Mouse (Mus musculus): ENCODE measurements around the gene Aspscr1. TPM values are rescaled to one million over a fixed set of nuclear protein-coding genes. Genes with fewer than 3 reads are reported as not detected.

Aspscr1 gene
- total and polyA plus RNA-seq, 2 experiments from 2014 or later: 130 to 148 TPM

- Histone ChIP-seq H3K36me3 (ENCODE audit: insufficient read depth, low read length) (peaks cover 13% of the 10 kb centered on the region), H3K27ac (no peak overlapping the region), H3K4me2 (ENCODE audit: low read depth, low read length) (no peak overlapping the region), H3K27me3 (ENCODE audit: insufficient read depth, low read length) (no peaks in the 10 kb centered on the region), H3K9me3 (ENCODE audit: low read length) (no peaks in the 10 kb centered on the region), H3K4me3 (ENCODE audit: low read length) (no peak overlapping the region), H3K9ac (replicated peaks; ENCODE audit: low read length) (no peak overlapping the region), H3K4me1 (ENCODE audit: insufficient read depth, low read length) (0 out of 2 replicates have a peak, but pooled peaks cover 8% of the 10 kb centered on the region)
- WGBS: 17% methylated on average over 8 of the region's 8 CpGs
- TF ChIP-seq CTCF (IDR thresholded peaks at IDR 0.05; ENCODE audit: low read depth): no peak
- ATAC-seq (no peak), DNase-seq (ENCODE audit: low spot score) (no peak)
These were observed 31.9 kb downstream of the Aspscr1 start for GRCm38 (mm10) chr11:120704486-120705325.

- H3K9me3 ChIP-seq (ENCODE audit: low read length): no peaks in the 10 kb centered on the region
- no peak overlapping the region for H3K9ac ChIP-seq (replicated peaks; ENCODE audit: low read length)
- DNase-seq (ENCODE audit: low spot score) (no peak), ATAC-seq (no peak)
- H3K4me2 ChIP-seq (ENCODE audit: low read depth, low read length): no peak overlapping the region
- 68% methylated on average over 5 of the region's 5 CpGs for whole genome bisulfite sequencing
- H3K27me3 ChIP-seq (ENCODE audit: insufficient read depth, low read length): no peaks in the 10 kb centered on the region
- H3K4me3 ChIP-seq (ENCODE audit: low read length): no peak overlapping the region
- no peak for TF ChIP-seq CTCF (IDR thresholded peaks at IDR 0.05; ENCODE audit: low read depth)
- H3K36me3 ChIP-seq (ENCODE audit: insufficient read depth, low read length): peaks cover 16% of the 10 kb centered on the region
- H3K4me1 ChIP-seq (ENCODE audit: insufficient read depth, low read length): 0 out of 2 replicates have a peak, but pooled peaks cover 8% of the 10 kb centered on the region
- H3K27ac ChIP-seq: no peak overlapping the region
These were observed 33.3 kb downstream of the Aspscr1 start for GRCm38 (mm10) chr11:120706120-120706519.

- H3K4me2 ChIP-seq (ENCODE audit: low read depth, low read length): no peak overlapping the region
- ATAC-seq: no peak
- no peak for TF ChIP-seq CTCF (IDR thresholded peaks at IDR 0.05; ENCODE audit: low read depth)
- 0 out of 2 replicates have a peak, but pooled peaks cover 8% of the 10 kb centered on the region for H3K4me1 ChIP-seq (ENCODE audit: insufficient read depth, low read length)
- H3K36me3 ChIP-seq (ENCODE audit: insufficient read depth, low read length): peaks cover 8% of the 10 kb centered on the region; the same call in 1 of the 2 replicates
- no peaks in the 10 kb centered on the region for H3K9me3 ChIP-seq (ENCODE audit: low read length)
- no peak overlapping the region for H3K27ac ChIP-seq
- H3K4me3 ChIP-seq (ENCODE audit: low read length): no peak overlapping the region
- DNase-seq (ENCODE audit: low spot score): no peak
- no peaks in the 10 kb centered on the region for H3K27me3 ChIP-seq (ENCODE audit: insufficient read depth, low read length)
- 19% methylated on average over 12 of the region's 12 CpGs for WGBS
- no peak overlapping the region for H3K9ac ChIP-seq (replicated peaks; ENCODE audit: low read length)
These were observed 34.5 kb downstream of the Aspscr1 start for GRCm38 (mm10) chr11:120707225-120707624.

DNA sequence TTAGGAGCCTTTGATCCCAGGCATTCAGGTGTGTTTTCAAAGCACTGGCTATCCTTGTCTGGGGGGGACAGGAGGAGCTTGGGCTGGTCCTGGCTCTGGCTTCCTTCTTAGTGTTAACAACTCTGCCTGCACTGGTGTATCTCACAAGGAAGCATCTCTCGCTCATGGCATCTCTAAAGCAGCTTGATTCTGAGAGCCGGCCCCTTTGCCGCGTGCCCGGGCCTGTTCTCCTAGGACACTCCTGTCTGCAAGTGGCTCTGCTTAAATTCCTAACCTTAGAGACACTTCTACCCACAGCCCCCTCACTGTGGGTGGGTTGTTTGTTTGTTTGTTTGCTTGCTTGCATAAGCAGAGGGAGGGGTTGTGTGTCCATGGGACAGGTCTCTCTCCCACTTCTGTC is 35.2 kb downstream of the Aspscr1 start:
- Histone ChIP-seq H3K9me3 (ENCODE audit: low read length) (no peaks in the 10 kb centered on the region), H3K4me1 (ENCODE audit: insufficient read depth, low read length) (peaks cover 14% of the 10 kb centered on the region), H3K27me3 (ENCODE audit: insufficient read depth, low read length) (no peaks in the 10 kb centered on the region), H3K9ac (replicated peaks; ENCODE audit: low read length) (no peak overlapping the region), H3K27ac (no peak overlapping the region), H3K4me3 (ENCODE audit: low read length) (no peak overlapping the region), H3K36me3 (ENCODE audit: insufficient read depth, low read length) (peaks cover 8% of the 10 kb centered on the region; the same call in 1 of the 2 replicates), H3K4me2 (ENCODE audit: low read depth, low read length) (no peak overlapping the region)
- no peak for TF ChIP-seq CTCF (IDR thresholded peaks at IDR 0.05; ENCODE audit: low read depth)
- no peak for DNase-seq (ENCODE audit: low spot score)
- ATAC-seq: no peak
- 45% methylated on average over 5 of the region's 5 CpGs for WGBS

- no peak for TF ChIP-seq CTCF (IDR thresholded peaks at IDR 0.05; ENCODE audit: low read depth)
These were observed 36.8 kb downstream of the Aspscr1 start for GRCm38 (mm10) chr11:120709551-120709950.

GRCm38 (mm10) chr11:120710672-120711071 is 37.9 kb downstream of the Aspscr1 start:
- no peak for TF ChIP-seq CTCF (IDR thresholded peaks at IDR 0.05; ENCODE audit: low read depth)
- no peak overlapping the region for H3K4me3 ChIP-seq (ENCODE audit: low read length)
- WGBS: 70% methylated on average over 5 of the region's 5 CpGs
- peaks cover 16% of the 10 kb centered on the region for H3K4me1 ChIP-seq (ENCODE audit: insufficient read depth, low read length)
- no peaks in the 10 kb centered on the region for H3K9me3 ChIP-seq (ENCODE audit: low read length)
- peaks cover 8% of the 10 kb centered on the region; the same call in 1 of the 2 replicates for H3K36me3 ChIP-seq (ENCODE audit: insufficient read depth, low read length)
- no peaks in the 10 kb centered on the region for H3K27me3 ChIP-seq (ENCODE audit: insufficient read depth, low read length)
- ATAC-seq: no peak
- no peak overlapping the region for H3K4me2 ChIP-seq (ENCODE audit: low read depth, low read length)
- no peak overlapping the region for H3K27ac ChIP-seq
- no peak overlapping the region for H3K9ac ChIP-seq (replicated peaks; ENCODE audit: low read length)
- DNase-seq (ENCODE audit: low spot score): no peak

More at GRCm38 (mm10) chr11:120709551-120709950, 36.8 kb downstream of the Aspscr1 start:
- H3K27me3 ChIP-seq (ENCODE audit: insufficient read depth, low read length): no peaks in the 10 kb centered on the region
- no peak overlapping the region for H3K9ac ChIP-seq (replicated peaks; ENCODE audit: low read length)
- H3K36me3 ChIP-seq (ENCODE audit: insufficient read depth, low read length): peaks cover 8% of the 10 kb centered on the region; the same call in 1 of the 2 replicates
- no peaks in the 10 kb centered on the region for H3K9me3 ChIP-seq (ENCODE audit: low read length)
- no peak overlapping the region for H3K4me3 ChIP-seq (ENCODE audit: low read length)
- peaks cover 15% of the 10 kb centered on the region for H3K4me1 ChIP-seq (ENCODE audit: insufficient read depth, low read length)
- ATAC-seq: no peak
- no peak for DNase-seq (ENCODE audit: low spot score)
- WGBS: 80% methylated on average over 2 of the region's 2 CpGs
- H3K27ac ChIP-seq: no peak overlapping the region
- H3K4me2 ChIP-seq (ENCODE audit: low read depth, low read length): no peak overlapping the region
